Mouse (Mus musculus) thymus, postnatal 10 days (tissue): ENCODE measurements around the gene Wdr27.
A peak's percentile ranks its signal among the peaks of the same experiment; 100 is the strongest.
"Not testable (repeated sequence)": the region's sequence is repeated elsewhere in the genome, so short reads cannot be mapped to it uniquely, and the experiment has no call there.

ENCODE experiments used
- DNase-seq, 2 experiments: peaks; one replicate each; pipeline ENCODE4 v3.0.0; 2021; ENCODE audit warnings: low spot score in 2 of 2

Gene Wdr27

GRCm38 (mm10) chr17:14943009-14943728 is at the start of gene Wdr27, which contains the start of gene 1600012H06Rik:
TSS of gene Wdr27 (minus strand) at chr17:14943158.
TSS of gene 1600012H06Rik (plus strand) at chr17:14943184.
- peak; percentile 96 to 98 for DNase-seq

GRCm38 (mm10) chr17:14992522-14993138 is 49.7 kb upstream of the Wdr27 start:
- not testable (repeated sequence) for DNase-seq

- DNase-seq: not testable (repeated sequence)
These were observed 47.3 kb upstream of the Wdr27 start for GRCm38 (mm10) chr17:14990116-14990702.

GRCm38 (mm10) chr17:14978362-14979038 is 35.5 kb upstream of the Wdr27 start, which contains the start of the genes 9030025P20Rik and Gm3417:
TSS of gene 9030025P20Rik (plus strand) at chr17:14978468.
TSS of gene Gm3417 (minus strand) at chr17:14978790.
- not testable (repeated sequence) for DNase-seq

GRCm38 (mm10) chr17:14977718-14978361 is 34.9 kb upstream of the Wdr27 start:
- not testable (repeated sequence) for DNase-seq

GRCm38 (mm10) chr17:14968373-14968913 is 25.5 kb upstream of the Wdr27 start:
- not testable (repeated sequence) for DNase-seq

GRCm38 (mm10) chr17:14961557-14962154 is 18.7 kb upstream of the Wdr27 start:
- DNase-seq: not testable (repeated sequence)

- peak; percentile 21 to 32 for DNase-seq
These were observed 18.1 kb upstream of the Wdr27 start, which contains the start of gene Phf10 for GRCm38 (mm10) chr17:14960951-14961556. TSS of gene Phf10 (minus strand) at chr17:14961273.

- DNase-seq: peak; percentile 26 to 45
These were observed 17.6 kb upstream of the Wdr27 start for GRCm38 (mm10) chr17:14960520-14960919.

GRCm38 (mm10) chr17:14959979-14960378 is 17.0 kb upstream of the Wdr27 start:
- peak in 1 of 2 experiments; percentile 11 for DNase-seq

GRCm38 (mm10) chr17:14958686-14959327 is 15.8 kb upstream of the Wdr27 start:
- DNase-seq: peak in 1 of 2 experiments; percentile 13

GRCm38 (mm10) chr17:14953452-14953851 is 10.5 kb upstream of the Wdr27 start:
- no peak for DNase-seq

GRCm38 (mm10) chr17:14949161-14949827 is 6.3 kb upstream of the Wdr27 start:
- DNase-seq: no peak

GRCm38 (mm10) chr17:14944551-14944950 is 1.6 kb upstream of the Wdr27 start:
- no peak for DNase-seq

- peak in 1 of 2 experiments; percentile 29 for DNase-seq
These were observed 736 bp upstream of the Wdr27 start for GRCm38 (mm10) chr17:14943729-14944059.

GRCm38 (mm10) chr17:14942181-14942580 is 777 bp downstream of the Wdr27 start:
- DNase-seq: not testable (repeated sequence)

GRCm38 (mm10) chr17:14935841-14936605 is 6.9 kb downstream of the Wdr27 start:
- DNase-seq: no peak

- not testable (repeated sequence) for DNase-seq
These were observed 7.7 kb downstream of the Wdr27 start for GRCm38 (mm10) chr17:14935280-14935679.
